Mouse (Mus musculus) c-Kit-positive CD71-positive TER-119-negative erythroid progenitor cells, embryonic 14.5 days (primary cell): ENCODE data around the gene Oat.

Source experiments
- DNase-seq: peaks from one replicate; pipeline ENCODE4 v3.0.0-alpha.2; 2013; ENCODE audit warnings: low read depth

The Oat gene

GRCm38 (mm10) chr7:132541566-132541965 lies 34.6 kb downstream of the Oat start:
- no peak for DNase-seq

DNA sequence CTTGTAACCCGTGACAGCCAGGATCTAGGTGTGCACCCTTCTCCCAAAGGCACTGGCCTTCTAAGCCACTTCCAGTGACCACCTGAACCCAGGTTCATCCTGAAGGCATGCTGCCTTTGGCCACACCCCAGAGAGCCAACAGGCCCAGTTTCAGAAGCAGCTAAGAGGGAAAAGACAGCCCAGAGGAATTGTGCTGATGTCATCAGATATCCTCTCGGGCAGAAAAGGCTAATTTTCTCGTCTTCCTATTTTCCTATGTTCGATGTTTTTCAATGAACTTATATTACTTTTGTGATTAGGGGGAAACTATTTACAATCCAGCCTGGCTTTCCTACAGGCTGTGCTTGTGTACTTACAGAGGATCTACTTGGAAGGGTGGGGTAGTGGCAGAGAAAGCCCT lies 35.6 kb downstream of the Oat start:
- DNase-seq: no peak

- DNase-seq: no peak
Measured at GRCm38 (mm10) chr7:132529206-132529605, 47.0 kb downstream of the Oat start.

- DNase-seq: no peak
Measured at GRCm38 (mm10) chr7:132513419-132513982, 62.7 kb downstream of the Oat start.

GRCm38 (mm10) chr7:132509110-132509509 lies 67.1 kb downstream of the Oat start:
- DNase-seq: no peak
